In genomic region chr4:152558246-152558645, GRCm38 (mm10) we compare ENCODE assay signal across 8 mouse cellular contexts.
DNase-seq lines count a peak whose midpoint lies in the region; ATAC-seq and TF ChIP-seq lines count a peak whose summit lies in the region.

No protein-coding gene starts in this region.

- H3K27ac ChIP-seq in forebrain, postnatal 0 days (ENCODE audit: low read depth, low read length): no peak overlapping the region
- H3K27ac ChIP-seq in midbrain, embryonic 10.5 days (replicated peaks): peak overlapping the region; percentile 78

- no peaks in the 10 kb centered on the region for H3K9me3 ChIP-seq in forebrain, postnatal 0 days (ENCODE audit: low read length)
- no peaks in the 10 kb centered on the region for H3K9me3 ChIP-seq in midbrain, embryonic 10.5 days (replicated peaks)

- no peak overlapping the region for H3K4me3 ChIP-seq in forebrain, postnatal 0 days (ENCODE audit: low read depth, low read length)
- H3K4me3 ChIP-seq in midbrain, embryonic 10.5 days: no peak overlapping the region

- peak; percentile 26 to 28 for DNase-seq in heart, postnatal 10 days
- no peak for DNase-seq in heart, adult 18-20 months
- DNase-seq in embryo, embryonic 10 days (ENCODE audit: low spot score): peak; percentile 76
- DNase-seq in forebrain, postnatal 0 days: no peak
- DNase-seq in midbrain, embryonic 10.5 days (ENCODE audit: low spot score): peak; percentile 70
- no peak for DNase-seq in urinary bladder, adult 18-20 months (ENCODE audit: low spot score in 2 of 2)
- no peak for DNase-seq in testis, postnatal 14 days (ENCODE audit: low spot score)
- no peak for DNase-seq in layer of hippocampus, adult 9-10 months (ENCODE audit: low spot score)

- no peak overlapping the region for H3K9ac ChIP-seq in forebrain, postnatal 0 days

- 41% methylated on average over 17 of the region's 17 CpGs for WGBS in forebrain, postnatal 0 days
- 44% methylated on average over 17 of the region's 17 CpGs for WGBS in midbrain, embryonic 10.5 days

- intact Hi-C loops in heart, postnatal 10 days (cut with DNase I): no loop called here

- peak; percentile 69; the same call in 1 of the 2 replicates for ATAC-seq in forebrain, postnatal 0 days

- H3K4me1 ChIP-seq in forebrain, postnatal 0 days (ENCODE audit: insufficient read depth): 0 out of 2 replicates have a peak, but pooled peaks cover 4% of the 10 kb centered on the region
- peaks cover 60% of the 10 kb centered on the region for H3K4me1 ChIP-seq in midbrain, embryonic 10.5 days

- TF ChIP-seq CTCF in forebrain, postnatal 0 days (IDR thresholded peaks at IDR 0.05; ENCODE audit: low read depth): no peak

- H3K27me3 ChIP-seq in forebrain, postnatal 0 days (ENCODE audit: insufficient read depth, low read length): no peaks in the 10 kb centered on the region
- H3K27me3 ChIP-seq in midbrain, embryonic 10.5 days (ENCODE audit: low read depth, poor library complexity, severe bottlenecking): no peaks in the 10 kb centered on the region

- H3K36me3 ChIP-seq in forebrain, postnatal 0 days (ENCODE audit: insufficient read depth): no peaks in the 10 kb centered on the region; the same call in 1 of the 2 replicates
- peaks cover 18% of the 10 kb centered on the region for H3K36me3 ChIP-seq in midbrain, embryonic 10.5 days

- no peak overlapping the region for H3K4me2 ChIP-seq in forebrain, postnatal 0 days (ENCODE audit: low read depth)

Comparison
In these comparisons a context has a peak if more than half of its experiments do, and no peak if none do; other contexts are left out.
1. DNase-seq: peak in heart, postnatal 10 days (2 of 2), embryo, embryonic 10 days (single experiment) and midbrain, embryonic 10.5 days (single experiment); none in heart, adult 18-20 months (0 of 2), forebrain, postnatal 0 days (single experiment), urinary bladder, adult 18-20 months (0 of 2), testis, postnatal 14 days (single experiment) and layer of hippocampus, adult 9-10 months (single experiment).